ENCODE assay signal across 18 mouse cellular contexts in genomic region chr10:115178019-115178418, GRCm38 (mm10). TPM values are rescaled to one million over a fixed set of nuclear protein-coding genes. Genes with fewer than 3 reads are reported as not detected.
DNase-seq lines count a peak whose midpoint lies in the region; ATAC-seq and TF ChIP-seq lines count a peak whose summit lies in the region.
"Not testable (repeated sequence)": the region's sequence is repeated elsewhere in the genome, so short reads cannot be mapped to it uniquely, and the experiment has no call there.
"Had no signal": no experiment of that assay in that cellular context is flagged by ENCODE, and none has a peak within 500 bp of the region (broad histone marks: within the 10 kb centered on the region; RNA-seq: fewer than 3 reads in every experiment).

No protein-coding gene starts in this region.

- in situ Hi-C loops in CH12.LX (cut with MboI; ENCODE audit: low pct_ligation_motif_present, low pct_unique_long_range_greater_than_20kb, low sequenced_read_pairs) = not testable (repeated sequence)

- intact Hi-C loops in heart, adult 2 months (cut with DNase I) = not testable (repeated sequence)

- not testable (repeated sequence) for H3K4me2 ChIP-seq in CH12.LX (ENCODE audit: insufficient read depth, low read depth, poor library complexity, severe bottlenecking); kidney, postnatal 0 days (ENCODE audit: low read length); liver, postnatal 0 days (ENCODE audit: low read depth, low read length)

- peak; percentile 18 for DNase-seq in 3T3-L1 (ENCODE audit: low read depth, low spot score)
- DNase-seq in CH12.LX (ENCODE audit: extremely low read depth) = peak; percentile 32
- peak; percentile 64 for DNase-seq in MEL (ENCODE audit: low read depth, low spot score)
- DNase-seq in R1 (ENCODE audit: low read depth, low spot score) = peak; percentile 53
- not testable (repeated sequence) for DNase-seq in heart, adult 2 months; kidney, postnatal 0 days (ENCODE audit: low spot score); liver, postnatal 0 days

- not testable (repeated sequence) for H3K4me1 ChIP-seq in CH12.LX (ENCODE audit: control insufficient read depth in 1 of 2, insufficient read depth in 2 of 2); MEL (ENCODE audit: control insufficient read depth in 1 of 2, insufficient read depth in 2 of 2, low read length in 2 of 2); heart, adult 2 months (ENCODE audit: control insufficient read depth, insufficient read depth, low read length); kidney, postnatal 0 days (replicated peaks; ENCODE audit: insufficient read depth, low read length); liver, postnatal 0 days (ENCODE audit: insufficient read depth)

- TF ChIP-seq RAD21 in CH12.LX (IDR thresholded peaks at IDR 0.05; ENCODE audit: low read depth, low read length) (peak; percentile 17; the same call in 1 of the 2 replicates), MEL (IDR thresholded peaks at IDR 0.05; ENCODE audit: low read depth, low read length) (peak; percentile 31)

- not testable (repeated sequence) for H3K36me3 ChIP-seq in CH12.LX (replicated peaks in 1 of 2; ENCODE audit: control insufficient read depth in 1 of 2, insufficient read depth in 1 of 2, low read length in 1 of 2); MEL (ENCODE audit: control insufficient read depth in 1 of 2, insufficient read depth in 2 of 2, low read length in 2 of 2); heart, adult 2 months (ENCODE audit: control insufficient read depth, insufficient read depth, low read length); kidney, postnatal 0 days (ENCODE audit: insufficient read depth, low read length); liver, postnatal 0 days (replicated peaks; ENCODE audit: insufficient read depth, low read length)

- H3K9ac ChIP-seq in CH12.LX (ENCODE audit: insufficient read depth, low read depth); MEL (ENCODE audit: control insufficient read depth, low read depth, low read length, poor library complexity, severe bottlenecking); heart, adult 2 months (ENCODE audit: low read depth, low read length); kidney, postnatal 0 days (ENCODE audit: low read depth, low read length); liver, postnatal 0 days (replicated peaks): not testable (repeated sequence)

- not testable (repeated sequence) for H3K27me3 ChIP-seq in CH12.LX (replicated peaks); MEL (ENCODE audit: control insufficient read depth in 1 of 2, insufficient read depth in 2 of 2, low read length in 2 of 2); heart, adult 2 months (ENCODE audit: control insufficient read depth, insufficient read depth, low read length); kidney, postnatal 0 days (ENCODE audit: insufficient read depth, low read length); liver, postnatal 0 days (ENCODE audit: insufficient read depth, low read length)

- ATAC-seq in kidney, postnatal 0 days (replicated peaks; ENCODE audit: low FRiP score, low read depth); liver, postnatal 0 days: not testable (repeated sequence)

- WGBS in heart, adult 2 months = 48% methylated on average over 6 of the region's 6 CpGs
- WGBS in kidney, postnatal 0 days = 65% methylated on average over 6 of the region's 6 CpGs
- 50% methylated on average over 6 of the region's 6 CpGs for WGBS in liver, postnatal 0 days (ENCODE audit: insufficient replicate concordance)

- not testable (repeated sequence) for H3K4me3 ChIP-seq in CH12.LX (replicated peaks in 1 of 3; ENCODE audit: low read depth in 2 of 3, low read length in 2 of 3, poor library complexity in 1 of 3); MEL (ENCODE audit: control insufficient read depth in 1 of 2, insufficient read depth in 1 of 2, low read depth in 2 of 2, low read length in 2 of 2); heart, adult 2 months; kidney, postnatal 0 days (replicated peaks; ENCODE audit: low read depth, low read length); liver, postnatal 0 days (ENCODE audit: low read depth, low read length)

- dilution Hi-C loops in CH12.LX (cut with MboI; ENCODE audit: extremely low pct_ligation_motif_present, extremely low pct_unique_long_range_greater_than_20kb, low sequenced_read_pairs) = not testable (repeated sequence)

- not testable (repeated sequence) for TF ChIP-seq EP300 in CH12.LX (IDR thresholded peaks at IDR 0.05; ENCODE audit: low read length); MEL (IDR thresholded peaks at IDR 0.05; ENCODE audit: low read depth in 1 of 2, low read length in 2 of 2); heart, adult 2 months (IDR thresholded peaks at IDR 0.05; ENCODE audit: insufficient read depth, low read depth, low read length); liver, postnatal 0 days (IDR thresholded peaks at IDR 0.05; ENCODE audit: low read depth)

- TF ChIP-seq POLR2A in CH12.LX (IDR thresholded peaks at IDR 0.05; ENCODE audit: low read depth, low read length); MEL (IDR thresholded peaks at IDR 0.05; ENCODE audit: control insufficient read depth in 1 of 2, insufficient read depth in 1 of 2, low read depth in 1 of 2, low read length in 2 of 2, poor library complexity in 1 of 2); heart, adult 2 months (IDR thresholded peaks at IDR 0.05; ENCODE audit: insufficient read depth, low read depth, low read length): not testable (repeated sequence)

- not testable (repeated sequence) for H3K9me3 ChIP-seq in CH12.LX (replicated peaks; ENCODE audit: low read length); MEL (replicated peaks; ENCODE audit: insufficient read depth, low read length); kidney, postnatal 0 days (replicated peaks; ENCODE audit: low read length); liver, postnatal 0 days (ENCODE audit: low read length)

- not testable (repeated sequence) for H3K27ac ChIP-seq in CH12.LX (ENCODE audit: insufficient read depth, low read depth); MEL (ENCODE audit: control insufficient read depth, low read depth, low read length); heart, adult 2 months; kidney, postnatal 0 days; liver, postnatal 0 days (ENCODE audit: low read depth)

- TF ChIP-seq CTCF in CH12.LX (conservative IDR thresholded peaks at IDR 0.05 in 1 of 2, IDR thresholded peaks at IDR 0.05 in 1 of 2; ENCODE audit: low read depth in 2 of 2, low read length in 2 of 2) (peak in 1 of 2 experiments; percentile 67; a peak in 2 of 4 replicates), MEL (IDR thresholded peaks at IDR 0.05 in 2 of 3, conservative IDR thresholded peaks at IDR 0.05 in 1 of 3; ENCODE audit: control insufficient read depth in 1 of 3, insufficient read depth in 1 of 3, low read depth in 2 of 3, low read length in 3 of 3, poor library complexity in 1 of 3, severe bottlenecking in 1 of 3) (peak; percentile 27 to 64 (median 39))
- TF ChIP-seq CTCF in heart, adult 2 months (IDR thresholded peaks at IDR 0.05) = peak; percentile 15; the same call in 1 of the 2 replicates
- 0 out of 2 replicates have a peak, but pooled peaks have one; percentile 8 for TF ChIP-seq CTCF in kidney, postnatal 0 days (IDR thresholded peaks at IDR 0.05; ENCODE audit: low read depth)
- TF ChIP-seq CTCF in liver, postnatal 0 days (IDR thresholded peaks at IDR 0.05; ENCODE audit: low read depth) = 0 out of 2 replicates have a peak, but pooled peaks have one; percentile 22

- H3K79me2 ChIP-seq in CH12.LX (replicated peaks; ENCODE audit: control insufficient read depth, extremely low read depth, insufficient read depth, poor library complexity, severe bottlenecking); MEL (ENCODE audit: control insufficient read depth, insufficient read depth, low read length, poor library complexity); heart, adult 2 months (replicated peaks; ENCODE audit: control insufficient read depth, insufficient read depth, low read length): not testable (repeated sequence)

TF ChIP-seq in MEL, 35 proteins besides CTCF, POLR2A, EP300 and RAD21:
- peak; percentile 59; the same call in 1 of the 2 replicates for TF ChIP-seq ETS1 (IDR thresholded peaks at IDR 0.05; ENCODE audit: low read depth, low read length)
- TF ChIP-seq MYC (IDR thresholded peaks at IDR 0.05; ENCODE audit: low read depth, low read length) = peak; percentile 62; the same call in 1 of the 2 replicates
- 0 out of 2 replicates have a peak, but pooled peaks have one; percentile 38 for TF ChIP-seq TBP (IDR thresholded peaks at IDR 0.05; ENCODE audit: low read depth, low read length)
- TF ChIP-seq SMC3 (IDR thresholded peaks at IDR 0.05; ENCODE audit: low read depth, low read length) = peak; percentile 46

RNA-seq across cellular contexts. Expression of gene Tph2, which starts 6.8 kb away (rescaled TPM):
- 0.42 and 0.55 TPM in 2 replicates for total RNA-seq in CH12.LX (2012; rRNA removed)
- total RNA-seq in CH12.LX (2014; rRNA removed) = 0.42 and 0.43 TPM in 2 replicates
- polyA plus RNA-seq in CH12.LX (2012; ENCODE audit: insufficient read length, low read depth) = 0.46 and 0.54 TPM in 2 replicates
- total RNA-seq in MEL (2012; rRNA removed) = not detected in 2 replicates
- not detected for polyA plus RNA-seq in MEL (2012; ENCODE audit: insufficient read depth in 1 of 2, insufficient read length in 2 of 2, low read depth in 1 of 2, low replicate concordance in 2 of 2, missing spikeins in 1 of 2)
- total RNA-seq in heart, adult 2 months (2021) = not detected
- not detected in 2 replicates for polyA plus RNA-seq in heart, adult 2 months (2012; rRNA removed)
- not detected in 2 replicates for polyA plus RNA-seq in kidney, postnatal 0 days (2015; fragmentation: Nextera tagmentation; extraction: Ambion mirVana)
- not detected in 2 replicates for polyA plus RNA-seq in liver, postnatal 0 days (2015; fragmentation: Nextera tagmentation; extraction: Ambion mirVana)
- total RNA-seq: common myeloid progenitor, adult 5-6 weeks; gastrocnemius, adult 2 months; gastrocnemius, postnatal 25 days; granulocyte monocyte progenitor cell, adult 5-6 weeks; heart, postnatal 10 days; heart, postnatal 4 days had no signal
- polyA plus RNA-seq: erythroblast, embryonic 14.5 days; forebrain, embryonic 10.5 days; heart, embryonic 10.5 days; heart, embryonic 14.5 days; intestine, embryonic 14.5 days had no signal
